Mouse (Mus musculus): ENCODE measurements around the gene Sfxn2. TPM values are rescaled to one million over a fixed set of nuclear protein-coding genes. Genes with fewer than 3 reads are reported as not detected.
A peak's percentile ranks its signal among the peaks of the same experiment; 100 is the strongest.

The Sfxn2 gene
- polyA plus RNA-seq, 1 experiment from 2014 or later: 9.4 TPM

DNA sequence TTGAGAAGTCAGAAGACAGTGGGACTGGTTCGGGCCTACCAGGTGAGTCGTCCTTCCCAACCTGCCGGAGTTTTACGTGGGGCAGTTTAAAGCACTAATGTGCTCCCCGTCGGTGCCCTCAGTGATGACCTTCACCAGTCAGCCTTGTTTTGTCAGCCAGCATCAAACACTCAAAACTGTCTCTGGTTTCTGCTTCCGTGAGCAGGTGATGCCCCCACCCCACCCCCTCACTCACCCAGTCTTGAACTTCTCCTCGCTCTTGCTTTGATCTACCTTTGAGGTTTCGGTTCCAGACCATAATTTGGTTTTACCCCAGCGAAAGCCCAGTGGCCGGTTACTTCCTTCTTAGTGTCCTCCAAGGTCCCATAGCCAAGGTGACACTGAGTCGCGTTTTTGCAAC, 33.6 kb downstream of the Sfxn2 start:
- no peak overlapping the region for H3K9ac ChIP-seq (ENCODE audit: low read length)
- peaks cover 7% of the 10 kb centered on the region; the same call in 1 of the 2 replicates for H3K36me3 ChIP-seq (ENCODE audit: control insufficient read depth, insufficient read depth, low read length)
- no peak for ATAC-seq (ENCODE audit: low FRiP score, low TSS enrichment)
- no peaks in the 10 kb centered on the region for H3K4me1 ChIP-seq (replicated peaks; ENCODE audit: control insufficient read depth, insufficient read depth)
- no peaks in the 10 kb centered on the region for H3K9me3 ChIP-seq (ENCODE audit: control insufficient read depth, low read length)
- no peak overlapping the region for H3K4me2 ChIP-seq (replicated peaks; ENCODE audit: low read depth)
- no peak for DNase-seq (ENCODE audit: low spot score)
- no peak for TF ChIP-seq CTCF (IDR thresholded peaks at IDR 0.05; ENCODE audit: low read depth)
- no peak overlapping the region for H3K4me3 ChIP-seq (ENCODE audit: low read depth, low read length)
- 91% methylated on average over 13 of the region's 13 CpGs for WGBS
- no peaks in the 10 kb centered on the region for H3K27me3 ChIP-seq (ENCODE audit: control insufficient read depth, insufficient read depth, low read length)
- no peak overlapping the region for H3K27ac ChIP-seq (replicated peaks)

- Histone ChIP-seq H3K27ac (replicated peaks) (no peak overlapping the region), H3K4me3 (ENCODE audit: low read depth, low read length) (no peak overlapping the region), H3K4me2 (replicated peaks; ENCODE audit: low read depth) (no peak overlapping the region), H3K27me3 (ENCODE audit: control insufficient read depth, insufficient read depth, low read length) (no peaks in the 10 kb centered on the region), H3K9me3 (ENCODE audit: control insufficient read depth, low read length) (no peaks in the 10 kb centered on the region), H3K4me1 (replicated peaks; ENCODE audit: control insufficient read depth, insufficient read depth) (no peaks in the 10 kb centered on the region), H3K9ac (ENCODE audit: low read length) (no peak overlapping the region), H3K36me3 (ENCODE audit: control insufficient read depth, insufficient read depth, low read length) (peaks cover 7% of the 10 kb centered on the region; the same call in 1 of the 2 replicates)
- WGBS: 41% methylated on average over 7 of the region's 7 CpGs
- ATAC-seq (ENCODE audit: low FRiP score, low TSS enrichment) (peak; percentile 66), DNase-seq (ENCODE audit: low spot score) (peak; percentile 45)
- TF ChIP-seq CTCF (IDR thresholded peaks at IDR 0.05; ENCODE audit: low read depth) (peak; percentile 77), EP300 (optimal IDR thresholded peaks at IDR 0.05) (no peak)
Measured at GRCm38 (mm10) chr19:46607424-46607823, 34.3 kb downstream of the Sfxn2 start.

- Histone ChIP-seq H3K4me2 (replicated peaks; ENCODE audit: low read depth) (no peak overlapping the region), H3K9ac (ENCODE audit: low read length) (no peak overlapping the region), H3K9me3 (ENCODE audit: control insufficient read depth, low read length) (no peaks in the 10 kb centered on the region), H3K36me3 (ENCODE audit: control insufficient read depth, insufficient read depth, low read length) (peaks cover 7% of the 10 kb centered on the region; the same call in 1 of the 2 replicates), H3K4me3 (ENCODE audit: low read depth, low read length) (no peak overlapping the region), H3K27me3 (ENCODE audit: control insufficient read depth, insufficient read depth, low read length) (no peaks in the 10 kb centered on the region), H3K4me1 (replicated peaks; ENCODE audit: control insufficient read depth, insufficient read depth) (no peaks in the 10 kb centered on the region), H3K27ac (replicated peaks) (no peak overlapping the region)
- WGBS: 98% methylated on average over 7 of the region's 7 CpGs
- ATAC-seq (ENCODE audit: low FRiP score, low TSS enrichment) (no peak), DNase-seq (ENCODE audit: low spot score) (no peak)
- TF ChIP-seq CTCF (IDR thresholded peaks at IDR 0.05; ENCODE audit: low read depth) (no peak), EP300 (optimal IDR thresholded peaks at IDR 0.05) (no peak)
Measured at GRCm38 (mm10) chr19:46608158-46608557, 35.0 kb downstream of the Sfxn2 start.

GRCm38 (mm10) chr19:46616378-46616777, 43.2 kb downstream of the Sfxn2 start:
- Histone ChIP-seq H3K9me3 (ENCODE audit: control insufficient read depth, low read length) (no peaks in the 10 kb centered on the region), H3K4me1 (replicated peaks; ENCODE audit: control insufficient read depth, insufficient read depth) (peaks cover 7% of the 10 kb centered on the region), H3K27ac (replicated peaks) (no peak overlapping the region), H3K4me3 (ENCODE audit: low read depth, low read length) (no peak overlapping the region), H3K9ac (ENCODE audit: low read length) (no peak overlapping the region), H3K27me3 (ENCODE audit: control insufficient read depth, insufficient read depth, low read length) (no peaks in the 10 kb centered on the region), H3K36me3 (ENCODE audit: control insufficient read depth, insufficient read depth, low read length) (no peaks in the 10 kb centered on the region), H3K4me2 (replicated peaks; ENCODE audit: low read depth) (no peak overlapping the region)
- ATAC-seq (ENCODE audit: low FRiP score, low TSS enrichment) (no peak), DNase-seq (ENCODE audit: low spot score) (no peak)
- no peak for TF ChIP-seq CTCF (IDR thresholded peaks at IDR 0.05; ENCODE audit: low read depth)
- TF ChIP-seq EP300 (optimal IDR thresholded peaks at IDR 0.05): no peak
- WGBS: 67% methylated on average over 11 of the region's 11 CpGs

GRCm38 (mm10) chr19:46617361-46617760, 44.2 kb downstream of the Sfxn2 start:
- TF ChIP-seq EP300 (optimal IDR thresholded peaks at IDR 0.05) (no peak), CTCF (IDR thresholded peaks at IDR 0.05; ENCODE audit: low read depth) (no peak)
- Histone ChIP-seq H3K4me1 (replicated peaks; ENCODE audit: control insufficient read depth, insufficient read depth) (peaks cover 11% of the 10 kb centered on the region), H3K27ac (replicated peaks) (no peak overlapping the region), H3K4me3 (ENCODE audit: low read depth, low read length) (no peak overlapping the region), H3K36me3 (ENCODE audit: control insufficient read depth, insufficient read depth, low read length) (no peaks in the 10 kb centered on the region), H3K9ac (ENCODE audit: low read length) (no peak overlapping the region), H3K27me3 (ENCODE audit: control insufficient read depth, insufficient read depth, low read length) (no peaks in the 10 kb centered on the region), H3K9me3 (ENCODE audit: control insufficient read depth, low read length) (no peaks in the 10 kb centered on the region), H3K4me2 (replicated peaks; ENCODE audit: low read depth) (no peak overlapping the region)
- DNase-seq (ENCODE audit: low spot score) (no peak), ATAC-seq (ENCODE audit: low FRiP score, low TSS enrichment) (no peak)
- 72% methylated on average over 8 of the region's 8 CpGs for WGBS

GRCm38 (mm10) chr19:46618322-46618721, 45.2 kb downstream of the Sfxn2 start:
- H3K4me1 ChIP-seq (replicated peaks; ENCODE audit: control insufficient read depth, insufficient read depth): peaks cover 17% of the 10 kb centered on the region
- TF ChIP-seq CTCF (IDR thresholded peaks at IDR 0.05; ENCODE audit: low read depth) (no peak), EP300 (optimal IDR thresholded peaks at IDR 0.05) (no peak)
- H3K9ac ChIP-seq (ENCODE audit: low read length): no peak overlapping the region
- no peak overlapping the region for H3K4me3 ChIP-seq (ENCODE audit: low read depth, low read length)
- no peak for DNase-seq (ENCODE audit: low spot score)
- ATAC-seq (ENCODE audit: low FRiP score, low TSS enrichment): no peak
- H3K27ac ChIP-seq (replicated peaks): no peak overlapping the region
- no peak overlapping the region for H3K4me2 ChIP-seq (replicated peaks; ENCODE audit: low read depth)
- H3K9me3 ChIP-seq (ENCODE audit: control insufficient read depth, low read length): no peaks in the 10 kb centered on the region
- no peaks in the 10 kb centered on the region for H3K36me3 ChIP-seq (ENCODE audit: control insufficient read depth, insufficient read depth, low read length)
- 52% methylated on average over 9 of the region's 9 CpGs for WGBS
- H3K27me3 ChIP-seq (ENCODE audit: control insufficient read depth, insufficient read depth, low read length): no peaks in the 10 kb centered on the region

Measured in stomach, postnatal 0 days (tissue).